Mouse (Mus musculus) C2C12 (cell line): ENCODE measurements around the gene Iltifb. TPM values are rescaled to one million over a fixed set of nuclear protein-coding genes. Genes with fewer than 3 reads are reported as not detected.
"Not testable (repeated sequence)": the region's sequence is repeated elsewhere in the genome, so short reads cannot be mapped to it uniquely, and the experiment has no call there.

Experiments used
- H3K27me3 ChIP-seq: one replicate; pipeline ENCODE4 v1.6.1; 2011; ENCODE audit not compliant: control insufficient read depth, insufficient read depth, insufficient read length
- H3K36me3 ChIP-seq: one replicate; pipeline ENCODE4 v1.6.1; 2011; ENCODE audit not compliant: control insufficient read depth, insufficient read depth
- H3K4me3 ChIP-seq: one replicate; pipeline ENCODE4 v1.5.1; 2011; ENCODE audit warnings: mild to moderate bottlenecking, control low read depth; ENCODE audit not compliant: poor library complexity, insufficient read depth, severe bottlenecking
- H3K79me2 ChIP-seq: one replicate; pipeline ENCODE4 v1.6.1; 2011; ENCODE audit not compliant: control insufficient read depth, insufficient read depth
- H3K79me3 ChIP-seq: one replicate; pipeline ENCODE4 v1.6.1; 2011; ENCODE audit warnings: low read depth, control low read depth
- H3ac ChIP-seq: one replicate; pipeline ENCODE3; 2011; ENCODE audit warnings: low read depth; ENCODE audit not compliant: control insufficient read depth, insufficient read length
- CEBPB ChIP-seq: IDR thresholded peaks from one replicate; pipeline ENCODE4 v1.6.1; 2011; ENCODE audit warnings: low read depth, mild to moderate bottlenecking, control low read depth, moderate library complexity
- CTCF ChIP-seq: IDR thresholded peaks from one replicate; pipeline ENCODE4 v1.5.1; 2011; ENCODE audit not compliant: control insufficient read depth, insufficient read depth, insufficient read length
- FOSL1 ChIP-seq: IDR thresholded peaks from one replicate; pipeline ENCODE4 v1.8.0; 2011; ENCODE audit warnings: mild to moderate bottlenecking, low read length; ENCODE audit not compliant: poor library complexity, insufficient read depth, severe bottlenecking
- MAX ChIP-seq: IDR thresholded peaks from one replicate; pipeline ENCODE4 v1.6.1; 2011; ENCODE audit warnings: mild to moderate bottlenecking, control low read depth
- MYOD1 ChIP-seq: IDR thresholded peaks from one replicate; pipeline ENCODE4 v1.6.1; 2011; ENCODE audit warnings: low read depth; ENCODE audit not compliant: control insufficient read depth, insufficient read length
- MYOG ChIP-seq: IDR thresholded peaks from one replicate; pipeline ENCODE4 v1.6.1; 2011; ENCODE audit not compliant: control insufficient read depth, insufficient read length; ENCODE audit errors: extremely low read depth
- USF1 ChIP-seq: IDR thresholded peaks from one replicate; pipeline ENCODE4 v1.6.1; 2011; ENCODE audit warnings: low read depth, mild to moderate bottlenecking, control low read depth, moderate library complexity
- long read RNA-seq, 2 experiments: library from polyadenylated mRNA; unstranded; transcript quantifications; one replicate each; pipeline ENCODE4 v2.0.0; 2019 to 2020
- polyA plus RNA-seq: library from polyadenylated mRNA; unstranded; fragments of >200 nt; fragmentation: generic; extraction: Trizol; gene quantifications from one replicate; pipeline ENCODE4 v1.2.1, GENCODE M21; 2012; ENCODE audit warnings: missing spikeins

Iltifb gene
- polyA plus RNA-seq: not detected
- long read RNA-seq, experiment 1: 0 reads
- long read RNA-seq, experiment 2: 0 reads

- H3K79me3 ChIP-seq: no peaks in the 10 kb centered on the region
- H3K27me3 ChIP-seq: no peaks in the 10 kb centered on the region
- H3K36me3 ChIP-seq: no peaks in the 10 kb centered on the region
- no peak within 1 kb of the TSS for H3K4me3 ChIP-seq
- H3ac ChIP-seq: no peak within 1 kb of the TSS
- no peaks in the 10 kb centered on the region for H3K79me2 ChIP-seq
- TF ChIP-seq USF1 (no peak), MAX (no peak), MYOG (no peak), CTCF (no peak), FOSL1 (no peak), MYOD1 (no peak), CEBPB (no peak)
These were observed at the start of gene Iltifb for GRCm38 (mm10) chr10:118294938-118295337. TSS of gene Iltifb (minus strand) at chr10:118295038.

- not testable (repeated sequence) for H3K27me3 ChIP-seq, H3K36me3 ChIP-seq, H3K79me3 ChIP-seq, H3K79me2 ChIP-seq, H3ac ChIP-seq, H3K4me3 ChIP-seq
These were observed 48.3 kb upstream of the Iltifb start, which contains the start of gene Gm9046 for GRCm38 (mm10) chr10:118343155-118343554. TSS of gene Gm9046 (minus strand) at chr10:118343255.

- not testable (repeated sequence) for H3ac ChIP-seq, H3K36me3 ChIP-seq, H3K4me3 ChIP-seq, H3K79me3 ChIP-seq, H3K27me3 ChIP-seq, H3K79me2 ChIP-seq
These were observed 42.9 kb upstream of the Iltifb start, which contains the start of gene Gm9045 for GRCm38 (mm10) chr10:118337731-118338130. TSS of gene Gm9045 (minus strand) at chr10:118337831.

DNA sequence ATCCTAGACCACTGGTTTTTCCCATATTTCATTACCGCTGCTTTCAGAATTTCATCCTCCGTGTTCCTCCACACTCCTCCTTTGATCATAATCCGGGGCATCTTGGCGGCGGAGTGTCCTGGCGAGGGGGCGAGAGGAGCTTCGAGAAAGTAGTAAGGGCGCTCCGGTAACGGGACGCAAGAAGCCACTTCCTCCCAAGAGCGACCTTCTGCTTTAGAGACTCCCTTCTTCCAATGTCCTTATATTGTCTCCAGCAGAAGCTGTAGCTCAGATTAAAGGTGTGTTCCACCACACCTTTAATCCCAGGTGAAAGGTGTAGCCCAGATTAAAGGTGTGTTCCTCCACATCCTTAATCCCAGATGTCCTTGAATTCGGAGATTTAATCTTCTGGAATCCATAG, 37.5 kb upstream of the Iltifb start, which contains the start of gene Gm9044:
Gm9044 (minus strand) TSS at position 101 of the 400 bp plus-strand sequence.
- H3K4me3 ChIP-seq, H3K79me3 ChIP-seq, H3K27me3 ChIP-seq, H3K36me3 ChIP-seq, H3K79me2 ChIP-seq, H3ac ChIP-seq: not testable (repeated sequence)

GRCm38 (mm10) chr10:118326869-118327268, 32.0 kb upstream of the Iltifb start, which contains the start of gene Gm9040:
TSS of gene Gm9040 (minus strand) at chr10:118326969.
- not testable (repeated sequence) for H3K27me3 ChIP-seq, H3K36me3 ChIP-seq, H3K79me3 ChIP-seq, H3ac ChIP-seq, H3K79me2 ChIP-seq, H3K4me3 ChIP-seq

GRCm38 (mm10) chr10:118319024-118319423, 24.2 kb upstream of the Iltifb start:
- Histone ChIP-seq H3K4me3 (no peak overlapping the region), H3ac (no peak overlapping the region), H3K79me3 (no peaks in the 10 kb centered on the region), H3K79me2 (no peaks in the 10 kb centered on the region), H3K27me3 (no peaks in the 10 kb centered on the region), H3K36me3 (no peaks in the 10 kb centered on the region)
- TF ChIP-seq MYOD1 (no peak), CEBPB (no peak), CTCF (no peak), FOSL1 (no peak), USF1 (no peak), MYOG (no peak), MAX (no peak)

DNA sequence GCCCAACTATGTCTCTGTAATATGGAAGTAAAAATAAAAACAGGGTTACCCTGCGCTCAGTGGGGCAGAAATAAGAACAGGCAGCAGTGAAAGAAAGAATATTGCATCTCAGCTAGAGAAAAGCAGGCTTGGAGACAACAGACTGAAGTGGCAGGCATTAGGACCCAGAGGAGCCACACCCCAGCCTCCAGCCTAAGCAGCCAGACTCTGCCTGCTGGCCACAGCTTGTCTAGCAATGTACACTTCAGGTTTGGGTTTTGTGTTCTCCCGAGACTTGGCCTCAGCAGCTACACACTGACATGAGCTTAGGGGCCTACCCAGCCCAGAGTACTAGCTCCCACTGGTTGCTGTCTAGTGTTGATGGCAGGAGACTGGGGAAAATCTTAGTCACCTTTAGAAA, 7.3 kb upstream of the Iltifb start:
- H3ac ChIP-seq, H3K36me3 ChIP-seq, H3K27me3 ChIP-seq: not testable (repeated sequence)

GRCm38 (mm10) chr10:118283016-118283415, 11.8 kb downstream of the Iltifb start:
- H3K27me3 ChIP-seq, H3K79me3 ChIP-seq, H3K79me2 ChIP-seq, H3ac ChIP-seq, H3K36me3 ChIP-seq, H3K4me3 ChIP-seq: not testable (repeated sequence)

More for the DNA sequence above, 7.3 kb upstream of the Iltifb start:
- not testable (repeated sequence) for H3K79me3 ChIP-seq, H3K4me3 ChIP-seq, H3K79me2 ChIP-seq

DNA sequence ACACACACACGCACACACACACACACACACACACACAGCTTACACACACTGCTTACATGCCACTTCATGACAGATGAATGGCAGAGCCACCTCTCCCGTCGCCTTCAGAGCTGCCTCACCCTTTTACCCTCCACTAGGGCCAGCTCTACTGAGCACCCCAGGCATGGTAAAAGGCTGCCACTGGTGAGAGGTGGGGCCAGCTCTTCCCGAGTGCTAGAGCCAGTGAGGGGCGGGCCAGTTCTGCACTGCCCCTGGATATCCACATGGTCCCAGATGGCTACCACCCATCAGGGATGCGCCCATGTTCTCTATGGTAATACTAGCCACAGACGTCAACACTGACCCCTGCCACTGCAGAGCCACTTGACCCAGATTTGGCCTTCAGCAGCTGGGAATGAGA, 12.3 kb downstream of the Iltifb start:
- not testable (repeated sequence) for H3ac ChIP-seq, H3K4me3 ChIP-seq, H3K36me3 ChIP-seq, H3K79me2 ChIP-seq, H3K79me3 ChIP-seq, H3K27me3 ChIP-seq

DNA sequence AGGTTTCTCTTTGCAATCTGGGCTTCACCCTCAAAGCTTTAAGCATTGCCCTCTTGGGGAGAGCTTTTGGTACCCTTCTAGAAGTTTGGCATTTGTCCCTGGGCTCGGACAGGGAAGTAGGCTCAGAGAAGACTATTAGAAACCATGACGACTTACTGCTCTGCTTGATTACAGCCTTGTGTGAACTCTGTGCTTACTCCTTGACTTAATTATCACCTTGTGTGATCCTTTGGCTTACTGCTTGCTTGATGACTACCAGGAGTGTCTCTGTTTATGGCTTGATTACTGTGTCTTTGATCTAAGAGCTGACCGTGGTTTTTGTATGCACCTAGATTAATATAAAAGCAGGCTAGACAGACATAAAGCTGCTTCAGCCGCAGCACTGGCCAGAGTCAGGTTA, 16.8 kb downstream of the Iltifb start:
- not testable (repeated sequence) for H3K79me3 ChIP-seq, H3K27me3 ChIP-seq, H3K36me3 ChIP-seq, H3K79me2 ChIP-seq, H3ac ChIP-seq, H3K4me3 ChIP-seq
